16 mouse cellular contexts compared by ENCODE assay signal in the genomic region with DNA sequence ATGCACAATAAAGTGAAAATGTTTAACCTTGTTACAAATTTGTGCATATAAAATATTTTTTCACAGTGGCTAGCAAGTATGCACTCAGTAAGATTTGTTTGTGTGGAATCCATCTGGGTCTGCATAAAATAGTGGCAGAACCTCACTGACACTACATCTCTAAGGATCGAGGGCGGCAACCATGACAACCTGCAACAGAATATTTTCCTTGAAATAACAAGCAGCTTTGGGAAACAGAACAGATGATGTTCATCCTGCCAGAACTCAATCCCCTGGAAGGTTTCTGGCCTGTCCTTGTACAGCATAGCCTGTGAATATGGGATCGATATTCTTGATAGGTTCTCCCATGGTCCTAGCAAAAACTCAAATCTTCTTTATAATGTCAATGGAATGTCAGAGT.
DNase-seq lines count a peak whose midpoint lies in the region; ATAC-seq lines count a peak whose summit lies in the region.
"Had no signal": no experiment of that assay in that cellular context is flagged by ENCODE, and none has a peak within 500 bp of the region (broad histone marks: within the 10 kb centered on the region; RNA-seq: fewer than 3 reads in every experiment).

No protein-coding gene starts in this region.

- peak; percentile 79 for DNase-seq in brain, adult 2 months (ENCODE audit: low read depth, low spot score)
- peak; percentile 52 to 69 for DNase-seq in frontal cortex, adult 2 months (ENCODE audit: extremely low spot score in 1 of 2, low spot score in 1 of 2)
- peak; percentile 84 for DNase-seq in layer of hippocampus, adult 9-11 months
- DNase-seq in right cerebral cortex, adult 2 months (ENCODE audit: low spot score in 2 of 2) = peak; percentile 50 to 55
- no peak for DNase-seq in spleen, postnatal 14 days (ENCODE audit: low spot score in 2 of 2)
- DNase-seq in cerebellum, adult 9-11 months = no peak
- DNase-seq: cerebellum, adult 9-10 months; gastrocnemius, postnatal 25 days; heart, postnatal 36 days; liver, postnatal 0 days had no signal

- no peaks in the 10 kb centered on the region for H3K36me3 ChIP-seq in kidney, embryonic 15.5 days
- H3K36me3 ChIP-seq: forebrain, embryonic 15.5 days; heart, embryonic 10.5 days; limb, embryonic 15.5 days had no signal

- WGBS in kidney, embryonic 15.5 days = 87% methylated on average over 3 of the region's 3 CpGs

- no peak overlapping the region for H3K27ac ChIP-seq in kidney, embryonic 15.5 days
- H3K27ac ChIP-seq: forebrain, embryonic 15.5 days; heart, embryonic 10.5 days; limb, embryonic 15.5 days had no signal

- no peaks in the 10 kb centered on the region for H3K27me3 ChIP-seq in kidney, embryonic 15.5 days
- H3K27me3 ChIP-seq: forebrain, embryonic 15.5 days; limb, embryonic 15.5 days had no signal

- H3K9ac ChIP-seq in kidney, embryonic 15.5 days = no peak overlapping the region
- H3K9ac ChIP-seq: forebrain, embryonic 15.5 days; limb, embryonic 15.5 days; liver, postnatal 0 days had no signal

- H3K4me3 ChIP-seq in kidney, embryonic 15.5 days (replicated peaks) = no peak overlapping the region
- H3K4me3 ChIP-seq: forebrain, embryonic 15.5 days; heart, embryonic 10.5 days; limb, embryonic 15.5 days; myocyte had no signal

- no peak for ATAC-seq in kidney, embryonic 15.5 days (replicated peaks; ENCODE audit: low FRiP score)
- ATAC-seq: forebrain, embryonic 15.5 days; liver, postnatal 0 days had no signal

- H3K9me3 ChIP-seq in kidney, embryonic 15.5 days (replicated peaks) = no peaks in the 10 kb centered on the region
- H3K9me3 ChIP-seq: forebrain, embryonic 15.5 days; heart, embryonic 10.5 days; limb, embryonic 15.5 days had no signal

- H3K4me1 ChIP-seq in kidney, embryonic 15.5 days = no peaks in the 10 kb centered on the region
- H3K4me1 ChIP-seq: forebrain, embryonic 15.5 days; heart, embryonic 10.5 days; limb, embryonic 15.5 days had no signal

- no peak overlapping the region for H3K4me2 ChIP-seq in kidney, embryonic 15.5 days
- H3K4me2 ChIP-seq: forebrain, embryonic 15.5 days; limb, embryonic 15.5 days; midbrain, embryonic 11.5 days had no signal

Comparison
In these comparisons a context has a peak if more than half of its experiments do, and no peak if none do; other contexts are left out.
1. DNase-seq: peak in brain, adult 2 months (single experiment), frontal cortex, adult 2 months (2 of 2), layer of hippocampus, adult 9-11 months (single experiment) and right cerebral cortex, adult 2 months (2 of 2); none in spleen, postnatal 14 days (0 of 2) and cerebellum, adult 9-11 months (single experiment).